Mouse (Mus musculus): ENCODE data around the gene Sdr9c7. TPM values are rescaled to one million over a fixed set of nuclear protein-coding genes. Genes with fewer than 3 reads are reported as not detected.
"Not testable (repeated sequence)": the region's sequence is repeated elsewhere in the genome, so short reads cannot be mapped to it uniquely, and the experiment has no call there.

The Sdr9c7 gene
- polyA plus RNA-seq, 1 experiment from 2014 or later, result not detected

- H3K4me2 ChIP-seq (ENCODE audit: low read depth, low read length, severe bottlenecking), result no peak overlapping the region
- no peaks in the 10 kb centered on the region for H3K9me3 ChIP-seq (ENCODE audit: control insufficient read depth, low read length)
- H3K27ac ChIP-seq (ENCODE audit: low read depth, low read length), result no peak overlapping the region
- H3K36me3 ChIP-seq (ENCODE audit: control insufficient read depth, insufficient read depth, low read length), result no peaks in the 10 kb centered on the region
- H3K4me1 ChIP-seq (replicated peaks; ENCODE audit: control insufficient read depth, insufficient read depth, low read length), result no peaks in the 10 kb centered on the region
- no peak overlapping the region for H3K9ac ChIP-seq (ENCODE audit: low read length)
- no peaks in the 10 kb centered on the region for H3K27me3 ChIP-seq (ENCODE audit: control insufficient read depth, insufficient read depth, low read length)
- H3K4me3 ChIP-seq (ENCODE audit: low read depth, low read length), result no peak overlapping the region
- WGBS, result 75% methylated on average over 4 of the region's 4 CpGs
- ATAC-seq (replicated peaks; ENCODE audit: low FRiP score) (no peak), DNase-seq (ENCODE audit: low spot score) (no peak)
Measured at GRCm38 (mm10) chr10:127901751-127902150, 3.4 kb downstream of the Sdr9c7 start.

DNA sequence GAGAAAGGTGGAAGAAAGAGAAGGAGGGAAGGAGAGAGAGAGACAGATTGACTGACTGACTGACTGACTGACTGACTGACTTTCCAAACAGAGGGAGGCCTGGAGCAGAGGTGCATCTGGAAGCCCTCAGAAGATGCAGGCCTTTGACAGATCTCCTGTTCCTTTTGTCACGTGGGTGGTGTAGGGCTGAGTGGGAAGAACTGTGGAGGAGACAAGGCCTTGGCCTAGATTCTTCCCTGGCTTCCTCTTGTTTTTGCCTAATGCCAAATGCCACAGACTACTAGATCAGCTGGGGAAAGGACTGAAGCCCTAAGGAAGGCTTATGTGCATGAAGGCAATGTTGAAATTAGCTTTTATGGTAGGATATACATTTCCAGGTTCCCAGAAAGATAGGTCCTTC, 4.8 kb downstream of the Sdr9c7 start:
- ATAC-seq (replicated peaks; ENCODE audit: low FRiP score), result no peak
- no peak for DNase-seq (ENCODE audit: low spot score)
- Histone ChIP-seq H3K9ac (ENCODE audit: low read length) (no peak overlapping the region), H3K36me3 (ENCODE audit: control insufficient read depth, insufficient read depth, low read length) (no peaks in the 10 kb centered on the region), H3K27ac (ENCODE audit: low read depth, low read length) (no peak overlapping the region), H3K4me2 (ENCODE audit: low read depth, low read length, severe bottlenecking) (no peak overlapping the region), H3K27me3 (ENCODE audit: control insufficient read depth, insufficient read depth, low read length) (no peaks in the 10 kb centered on the region), H3K9me3 (ENCODE audit: control insufficient read depth, low read length) (no peaks in the 10 kb centered on the region), H3K4me1 (replicated peaks; ENCODE audit: control insufficient read depth, insufficient read depth, low read length) (no peaks in the 10 kb centered on the region), H3K4me3 (ENCODE audit: low read depth, low read length) (no peak overlapping the region)
- 67% methylated on average over 1 of the region's 1 CpGs for WGBS

GRCm38 (mm10) chr10:127904718-127905446, 6.6 kb downstream of the Sdr9c7 start:
- no peak overlapping the region for H3K9ac ChIP-seq (ENCODE audit: low read length)
- ATAC-seq (replicated peaks; ENCODE audit: low FRiP score), result no peak
- no peaks in the 10 kb centered on the region for H3K36me3 ChIP-seq (ENCODE audit: control insufficient read depth, insufficient read depth, low read length)
- WGBS, result 80% methylated on average over 7 of the region's 7 CpGs
- H3K4me2 ChIP-seq (ENCODE audit: low read depth, low read length, severe bottlenecking), result no peak overlapping the region
- no peak overlapping the region for H3K27ac ChIP-seq (ENCODE audit: low read depth, low read length)
- no peaks in the 10 kb centered on the region for H3K27me3 ChIP-seq (ENCODE audit: control insufficient read depth, insufficient read depth, low read length)
- H3K4me1 ChIP-seq (replicated peaks; ENCODE audit: control insufficient read depth, insufficient read depth, low read length), result no peaks in the 10 kb centered on the region
- H3K9me3 ChIP-seq (ENCODE audit: control insufficient read depth, low read length), result no peaks in the 10 kb centered on the region
- H3K4me3 ChIP-seq (ENCODE audit: low read depth, low read length), result no peak overlapping the region
- no peak for DNase-seq (ENCODE audit: low spot score)

- Histone ChIP-seq H3K27ac (ENCODE audit: low read depth, low read length) (no peak overlapping the region), H3K4me1 (replicated peaks; ENCODE audit: control insufficient read depth, insufficient read depth, low read length) (no peaks in the 10 kb centered on the region), H3K9ac (ENCODE audit: low read length) (no peak overlapping the region), H3K27me3 (ENCODE audit: control insufficient read depth, insufficient read depth, low read length) (no peaks in the 10 kb centered on the region), H3K9me3 (ENCODE audit: control insufficient read depth, low read length) (no peaks in the 10 kb centered on the region), H3K4me2 (ENCODE audit: low read depth, low read length, severe bottlenecking) (no peak overlapping the region), H3K4me3 (ENCODE audit: low read depth, low read length) (no peak overlapping the region), H3K36me3 (ENCODE audit: control insufficient read depth, insufficient read depth, low read length) (no peaks in the 10 kb centered on the region)
- DNase-seq (ENCODE audit: low spot score) (no peak), ATAC-seq (replicated peaks; ENCODE audit: low FRiP score) (no peak)
- WGBS, result 72% methylated on average over 2 of the region's 2 CpGs
Measured at GRCm38 (mm10) chr10:127906138-127906537, 7.8 kb downstream of the Sdr9c7 start.

DNA sequence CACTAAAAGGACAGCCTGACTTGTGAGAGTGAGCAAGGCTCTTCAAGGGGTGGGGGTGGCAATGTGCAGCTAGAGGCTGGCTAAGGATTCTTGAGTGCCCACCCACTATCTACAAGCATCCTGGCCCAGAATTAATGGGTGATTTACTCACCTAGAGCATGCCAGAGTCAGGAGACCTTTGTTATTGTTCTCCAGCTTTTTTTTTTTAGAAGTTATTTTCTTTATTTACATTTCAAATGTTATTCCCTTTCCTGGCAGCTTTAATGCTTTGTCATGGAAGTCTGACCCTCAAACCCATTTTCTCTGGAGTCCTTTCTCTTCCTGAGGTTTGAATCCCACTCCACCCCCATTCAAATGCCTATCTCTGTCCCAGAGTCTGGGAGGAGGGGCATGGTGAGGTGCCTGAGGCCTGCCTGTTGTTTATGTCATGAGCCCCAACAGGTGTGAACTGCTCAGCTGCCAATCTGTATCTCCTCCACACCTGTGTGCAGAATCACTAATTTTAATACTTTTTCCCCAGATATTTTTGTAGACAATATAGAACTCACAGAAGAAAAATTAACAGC, 9.2 kb downstream of the Sdr9c7 start:
- no peaks in the 10 kb centered on the region for H3K27me3 ChIP-seq (ENCODE audit: control insufficient read depth, insufficient read depth, low read length)

DNA sequence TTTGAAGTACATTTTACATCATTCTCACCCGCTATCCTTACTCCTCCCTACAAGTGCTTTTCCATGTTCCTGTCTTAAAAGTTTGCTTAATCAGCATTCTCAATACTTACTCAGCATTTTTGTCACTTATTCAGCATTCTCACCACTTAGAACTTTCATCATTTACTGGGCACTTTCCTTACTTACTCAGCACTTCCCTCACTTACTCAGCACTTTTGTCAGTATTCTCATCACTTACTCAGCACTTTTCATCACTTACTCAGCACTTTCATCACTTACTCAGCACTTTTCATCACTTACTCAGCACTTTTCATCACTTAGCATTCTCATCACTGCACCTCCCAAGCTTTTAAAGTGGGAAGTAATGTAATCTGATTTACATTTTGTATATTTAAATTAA, 17.3 kb downstream of the Sdr9c7 start:
- Histone ChIP-seq H3K36me3 (ENCODE audit: control insufficient read depth, insufficient read depth, low read length) (no peaks in the 10 kb centered on the region), H3K4me1 (replicated peaks; ENCODE audit: control insufficient read depth, insufficient read depth, low read length) (no peaks in the 10 kb centered on the region), H3K27me3 (ENCODE audit: control insufficient read depth, insufficient read depth, low read length) (no peaks in the 10 kb centered on the region), H3K27ac (ENCODE audit: low read depth, low read length) (no peak overlapping the region), H3K4me3 (ENCODE audit: low read depth, low read length) (no peak overlapping the region), H3K9ac (ENCODE audit: low read length) (no peak overlapping the region), H3K9me3 (ENCODE audit: control insufficient read depth, low read length) (no peaks in the 10 kb centered on the region), H3K4me2 (ENCODE audit: low read depth, low read length, severe bottlenecking) (no peak overlapping the region)
- ATAC-seq (replicated peaks; ENCODE audit: low FRiP score) (no peak), DNase-seq (ENCODE audit: low spot score) (no peak)
- 100% methylated on average over 1 of the region's 1 CpGs for WGBS

More for the DNA sequence above, 9.2 kb downstream of the Sdr9c7 start:
- H3K36me3 ChIP-seq (ENCODE audit: control insufficient read depth, insufficient read depth, low read length), result no peaks in the 10 kb centered on the region
- no peak overlapping the region for H3K4me2 ChIP-seq (ENCODE audit: low read depth, low read length, severe bottlenecking)
- H3K4me3 ChIP-seq (ENCODE audit: low read depth, low read length), result no peak overlapping the region
- no peak for DNase-seq (ENCODE audit: low spot score)
- H3K4me1 ChIP-seq (replicated peaks; ENCODE audit: control insufficient read depth, insufficient read depth, low read length), result no peaks in the 10 kb centered on the region
- no peak overlapping the region for H3K27ac ChIP-seq (ENCODE audit: low read depth, low read length)
- H3K9ac ChIP-seq (ENCODE audit: low read length), result no peak overlapping the region
- no peak for ATAC-seq (replicated peaks; ENCODE audit: low FRiP score)
- H3K9me3 ChIP-seq (ENCODE audit: control insufficient read depth, low read length), result no peaks in the 10 kb centered on the region

DNA sequence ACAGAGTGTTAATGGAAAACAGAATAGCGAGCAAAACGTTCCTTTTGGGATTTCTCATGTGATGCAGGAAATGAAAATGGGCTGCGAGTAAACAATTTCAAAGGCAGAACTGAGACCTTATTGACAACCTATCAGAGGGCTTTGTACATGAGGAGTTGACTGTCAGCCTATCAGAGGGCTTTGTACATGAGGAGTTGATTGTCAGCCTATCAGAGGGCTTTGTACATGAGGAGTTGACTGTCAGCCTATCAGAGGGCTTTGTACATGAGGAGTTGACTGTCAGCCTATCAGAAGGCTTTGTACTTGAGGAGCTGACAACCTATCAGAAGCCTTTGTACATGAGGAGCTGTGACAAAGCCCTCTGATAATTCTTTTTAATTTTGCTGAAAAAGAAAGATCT, 18.9 kb downstream of the Sdr9c7 start:
- not testable (repeated sequence) for H3K4me1 ChIP-seq (replicated peaks; ENCODE audit: control insufficient read depth, insufficient read depth, low read length); H3K4me2 ChIP-seq (ENCODE audit: low read depth, low read length, severe bottlenecking); H3K27me3 ChIP-seq (ENCODE audit: control insufficient read depth, insufficient read depth, low read length); H3K36me3 ChIP-seq (ENCODE audit: control insufficient read depth, insufficient read depth, low read length); ATAC-seq (replicated peaks; ENCODE audit: low FRiP score); H3K9ac ChIP-seq (ENCODE audit: low read length); H3K27ac ChIP-seq (ENCODE audit: low read depth, low read length); H3K4me3 ChIP-seq (ENCODE audit: low read depth, low read length); DNase-seq (ENCODE audit: low spot score); H3K9me3 ChIP-seq (ENCODE audit: control insufficient read depth, low read length)
- WGBS, result 87% methylated on average over 3 of the region's 3 CpGs

- ATAC-seq (replicated peaks; ENCODE audit: low FRiP score), result no peak
- WGBS, result 97% methylated on average over 5 of the region's 5 CpGs
Measured at GRCm38 (mm10) chr10:127917651-127918050, 19.3 kb downstream of the Sdr9c7 start.

GRCm38 (mm10) chr10:127922241-127922640, 23.9 kb downstream of the Sdr9c7 start:
- DNase-seq (ENCODE audit: low spot score), result no peak
- Histone ChIP-seq H3K4me1 (replicated peaks; ENCODE audit: control insufficient read depth, insufficient read depth, low read length) (no peaks in the 10 kb centered on the region), H3K27ac (ENCODE audit: low read depth, low read length) (no peak overlapping the region)

More at GRCm38 (mm10) chr10:127917651-127918050, 19.3 kb downstream of the Sdr9c7 start:
- H3K4me2 ChIP-seq (ENCODE audit: low read depth, low read length, severe bottlenecking), result no peak overlapping the region
- no peaks in the 10 kb centered on the region for H3K9me3 ChIP-seq (ENCODE audit: control insufficient read depth, low read length)
- H3K27ac ChIP-seq (ENCODE audit: low read depth, low read length), result no peak overlapping the region
- no peak overlapping the region for H3K9ac ChIP-seq (ENCODE audit: low read length)
- no peaks in the 10 kb centered on the region for H3K4me1 ChIP-seq (replicated peaks; ENCODE audit: control insufficient read depth, insufficient read depth, low read length)
- H3K27me3 ChIP-seq (ENCODE audit: control insufficient read depth, insufficient read depth, low read length), result no peaks in the 10 kb centered on the region
- no peak for DNase-seq (ENCODE audit: low spot score)
- no peak overlapping the region for H3K4me3 ChIP-seq (ENCODE audit: low read depth, low read length)
- no peaks in the 10 kb centered on the region for H3K36me3 ChIP-seq (ENCODE audit: control insufficient read depth, insufficient read depth, low read length)

More at GRCm38 (mm10) chr10:127922241-127922640, 23.9 kb downstream of the Sdr9c7 start:
- no peaks in the 10 kb centered on the region for H3K27me3 ChIP-seq (ENCODE audit: control insufficient read depth, insufficient read depth, low read length)
- WGBS, result 90% methylated on average over 1 of the region's 1 CpGs
- no peak overlapping the region for H3K4me2 ChIP-seq (ENCODE audit: low read depth, low read length, severe bottlenecking)
- H3K9me3 ChIP-seq (ENCODE audit: control insufficient read depth, low read length), result no peaks in the 10 kb centered on the region
- H3K4me3 ChIP-seq (ENCODE audit: low read depth, low read length), result no peak overlapping the region
- no peaks in the 10 kb centered on the region for H3K36me3 ChIP-seq (ENCODE audit: control insufficient read depth, insufficient read depth, low read length)
- no peak overlapping the region for H3K9ac ChIP-seq (ENCODE audit: low read length)
- ATAC-seq (replicated peaks; ENCODE audit: low FRiP score), result no peak
